Mouse (Mus musculus): ENCODE data around the gene Map3k14.

GRCm38 (mm10) chr11:103174891-103175391 lies 92.3 kb downstream of the Map3k14 start:
- TF ChIP-seq GATA1 (IDR thresholded peaks at IDR 0.05; ENCODE audit: low read length) (no peak), TAL1 (IDR thresholded peaks at IDR 0.05; ENCODE audit: low read length) (no peak)
